ENCODE assay signal across 20 mouse cellular contexts in the genomic region with DNA sequence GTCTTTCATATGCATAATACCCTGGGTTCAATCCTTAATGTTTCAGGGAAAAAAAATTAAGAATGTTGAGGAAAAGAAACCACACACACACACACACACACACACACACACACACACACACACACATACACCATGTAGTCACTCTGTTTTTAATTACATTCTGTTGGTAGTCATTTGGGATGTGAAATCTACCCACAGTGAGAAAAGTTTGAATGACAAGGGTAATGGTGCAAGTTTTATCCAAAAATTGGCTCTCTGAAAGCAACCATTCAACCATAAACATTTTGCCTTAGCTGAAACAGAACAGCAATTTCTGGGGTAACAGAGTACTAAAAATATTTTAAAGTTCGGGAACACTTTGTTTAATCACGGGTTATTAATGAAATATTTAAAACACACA.
DNase-seq lines count a peak whose midpoint lies in the region; ATAC-seq lines count a peak whose summit lies in the region.
"Had no signal": no experiment of that assay in that cellular context is flagged by ENCODE, and none has a peak within 500 bp of the region (broad histone marks: within the 10 kb centered on the region; RNA-seq: fewer than 3 reads in every experiment).

No protein-coding gene starts in this region.

- peaks cover 21% of the 10 kb centered on the region; the same call in 1 of the 2 replicates for H3K27me3 ChIP-seq in forebrain, embryonic 13.5 days
- peaks cover 4% of the 10 kb centered on the region; the same call in 1 of the 2 replicates for H3K27me3 ChIP-seq in forebrain, embryonic 16.5 days (replicated peaks; ENCODE audit: control insufficient read depth, insufficient read depth, low read length)
- 0 out of 2 replicates have a peak, but pooled peaks cover 3% of the 10 kb centered on the region for H3K27me3 ChIP-seq in forebrain, embryonic 15.5 days
- H3K27me3 ChIP-seq in forebrain, embryonic 11.5 days (ENCODE audit: control insufficient read depth, insufficient read depth, low read length): peaks cover 10% of the 10 kb centered on the region
- H3K27me3 ChIP-seq: CH12.LX had no signal

- no peaks in the 10 kb centered on the region for H3K9me3 ChIP-seq in forebrain, embryonic 13.5 days (replicated peaks)
- H3K9me3 ChIP-seq in forebrain, embryonic 16.5 days (ENCODE audit: control insufficient read depth, low read length): no peaks in the 10 kb centered on the region
- no peaks in the 10 kb centered on the region for H3K9me3 ChIP-seq in forebrain, embryonic 15.5 days
- no peaks in the 10 kb centered on the region for H3K9me3 ChIP-seq in forebrain, embryonic 11.5 days (ENCODE audit: control insufficient read depth, low read length)
- H3K9me3 ChIP-seq: embryonic facial prominence, embryonic 10.5 days; embryonic facial prominence, embryonic 12.5 days; G1E had no signal

- DNase-seq in forebrain, embryonic 11.5 days (ENCODE audit: low spot score): no peak
- DNase-seq in right cerebral cortex, postnatal 14 days: no peak
- DNase-seq: adrenal gland, adult 2 months; adrenal gland, postnatal 10 days; adrenal gland, postnatal 25 days; B cell, adult 2 months; cerebellum, adult 11-12 months; cerebellum, adult 2 months; cerebellum, adult 9-10 months; cerebellum, postnatal 10 days; cerebellum, postnatal 25 days; forebrain, postnatal 0 days had no signal

- no peak overlapping the region for H3K9ac ChIP-seq in forebrain, embryonic 13.5 days
- H3K9ac ChIP-seq in forebrain, embryonic 16.5 days (replicated peaks; ENCODE audit: low read depth, low read length): no peak overlapping the region
- no peak overlapping the region for H3K9ac ChIP-seq in forebrain, embryonic 15.5 days (replicated peaks)
- H3K9ac ChIP-seq in forebrain, embryonic 11.5 days (ENCODE audit: low read length): no peak overlapping the region
- H3K9ac ChIP-seq: embryonic facial prominence, embryonic 12.5 days; forebrain, postnatal 0 days had no signal

- ATAC-seq in forebrain, embryonic 13.5 days: 0 out of 2 replicates have a peak, but pooled peaks have one; percentile 43
- ATAC-seq in forebrain, embryonic 16.5 days: no peak
- ATAC-seq in forebrain, embryonic 15.5 days (replicated peaks): 0 out of 2 replicates have a peak, but pooled peaks have one; percentile 19
- no peak for ATAC-seq in forebrain, embryonic 11.5 days (replicated peaks; ENCODE audit: low FRiP score)
- ATAC-seq: CD4-positive, CD25-positive, alpha-beta regulatory T cell, adult 4 months; forebrain, postnatal 0 days had no signal

- no peak overlapping the region for H3K4me3 ChIP-seq in forebrain, embryonic 13.5 days
- H3K4me3 ChIP-seq in forebrain, embryonic 16.5 days (replicated peaks; ENCODE audit: low read length): no peak overlapping the region
- H3K4me3 ChIP-seq in forebrain, embryonic 15.5 days: no peak overlapping the region
- H3K4me3 ChIP-seq in forebrain, embryonic 11.5 days (ENCODE audit: low read depth, low read length): no peak overlapping the region
- H3K4me3 ChIP-seq: embryonic facial prominence, embryonic 10.5 days; embryonic facial prominence, embryonic 12.5 days had no signal

- no peaks in the 10 kb centered on the region for H3K36me3 ChIP-seq in forebrain, embryonic 13.5 days (ENCODE audit: poor library complexity, severe bottlenecking)
- no peaks in the 10 kb centered on the region for H3K36me3 ChIP-seq in forebrain, embryonic 16.5 days (ENCODE audit: control insufficient read depth, insufficient read depth)
- no peaks in the 10 kb centered on the region for H3K36me3 ChIP-seq in forebrain, embryonic 15.5 days
- H3K36me3 ChIP-seq in forebrain, embryonic 11.5 days (ENCODE audit: control insufficient read depth, insufficient read depth, low read length): no peaks in the 10 kb centered on the region
- H3K36me3 ChIP-seq: embryonic facial prominence, embryonic 10.5 days; embryonic facial prominence, embryonic 12.5 days; G1E had no signal

- H3K4me1 ChIP-seq in forebrain, embryonic 13.5 days: no peaks in the 10 kb centered on the region
- H3K4me1 ChIP-seq in forebrain, embryonic 16.5 days (replicated peaks; ENCODE audit: control insufficient read depth, insufficient read depth, low read length): peaks cover 4% of the 10 kb centered on the region
- 0 out of 2 replicates have a peak, but pooled peaks cover 7% of the 10 kb centered on the region for H3K4me1 ChIP-seq in forebrain, embryonic 15.5 days
- no peaks in the 10 kb centered on the region for H3K4me1 ChIP-seq in forebrain, embryonic 11.5 days (replicated peaks; ENCODE audit: control insufficient read depth, insufficient read depth, low read length)
- H3K4me1 ChIP-seq: embryonic facial prominence, embryonic 10.5 days; embryonic facial prominence, embryonic 12.5 days had no signal

- 57% methylated on average over 2 of the region's 2 CpGs for WGBS in forebrain, embryonic 13.5 days
- WGBS in forebrain, embryonic 16.5 days: 46% methylated on average over 2 of the region's 2 CpGs
- WGBS in forebrain, embryonic 15.5 days: 63% methylated on average over 2 of the region's 2 CpGs
- 78% methylated on average over 2 of the region's 2 CpGs for WGBS in forebrain, embryonic 11.5 days

- no peak overlapping the region for H3K4me2 ChIP-seq in forebrain, embryonic 13.5 days
- no peak overlapping the region for H3K4me2 ChIP-seq in forebrain, embryonic 16.5 days (ENCODE audit: low read length)
- no peak overlapping the region for H3K4me2 ChIP-seq in forebrain, embryonic 15.5 days (replicated peaks)
- H3K4me2 ChIP-seq in forebrain, embryonic 11.5 days (ENCODE audit: low read depth, low read length, severe bottlenecking): no peak overlapping the region
- H3K4me2 ChIP-seq: embryonic facial prominence, embryonic 12.5 days had no signal

- H3K27ac ChIP-seq in forebrain, embryonic 13.5 days: no peak overlapping the region
- H3K27ac ChIP-seq in forebrain, embryonic 16.5 days (ENCODE audit: low read length): no peak overlapping the region
- H3K27ac ChIP-seq in forebrain, embryonic 15.5 days (replicated peaks): no peak overlapping the region
- H3K27ac ChIP-seq in forebrain, embryonic 11.5 days (ENCODE audit: low read depth, low read length): no peak overlapping the region
- H3K27ac ChIP-seq: embryonic facial prominence, embryonic 10.5 days; embryonic facial prominence, embryonic 12.5 days had no signal

Comparison
In these comparisons a context has a peak if more than half of its experiments do, and no peak if none do; other contexts are left out.
1. ATAC-seq: peak in forebrain, embryonic 13.5 days (single experiment) and forebrain, embryonic 15.5 days (single experiment); none in forebrain, embryonic 16.5 days (single experiment) and forebrain, embryonic 11.5 days (single experiment).